Mouse (Mus musculus) cortical plate, adult 2 months (tissue): ENCODE measurements around the gene Man1a.

Experiments used
- CTCF ChIP-seq: fragments of 200-500 bp; IDR thresholded peaks from 2 replicates; pipeline ENCODE4 v1.5.1; 2011; ENCODE audit warnings: mild to moderate bottlenecking, control low read depth, low read length; ENCODE audit not compliant: insufficient read depth; ENCODE audit errors: extremely low read depth
- POLR2A ChIP-seq: fragments of 200-500 bp; IDR thresholded peaks from 2 replicates; pipeline ENCODE4 v1.6.1; 2011; ENCODE audit warnings: mild to moderate bottlenecking, low read length, control low read depth; ENCODE audit not compliant: insufficient read depth; ENCODE audit errors: extremely low read depth

- no peak for TF ChIP-seq CTCF
- TF ChIP-seq POLR2A, result no peak
Measured at GRCm38 (mm10) chr10:54040261-54041165, 35.9 kb downstream of the Man1a start.
